Mouse (Mus musculus) MEL (cell line): ENCODE results near the gene Retreg1. TPM values are rescaled to one million over a fixed set of nuclear protein-coding genes. Genes with fewer than 3 reads are reported as not detected.

Experiments used
- DNase-seq: peaks from one replicate; pipeline ENCODE4 v3.0.0; 2011; ENCODE audit warnings: low read depth, low spot score
- H3K27ac ChIP-seq: 2 replicates; pipeline ENCODE4 v1.5.1; 2012; ENCODE audit warnings: low read depth, mild to moderate bottlenecking, control low read depth, low read length, moderate library complexity; ENCODE audit not compliant: control insufficient read depth
- H3K27me3 ChIP-seq, 2 experiments: fragments of 150-350 bp in 1 of 2; sonication (generic) in 1 of 2; 2 replicates each; pipeline ENCODE4 v1.6.1; 2012; ENCODE audit warnings: low read length in 2 of 2, mild to moderate bottlenecking in 2 of 2, improper control_type of control experiment in 1 of 2, moderate library complexity in 1 of 2; ENCODE audit not compliant: insufficient read depth in 2 of 2, control insufficient read depth in 1 of 2
- H3K36me3 ChIP-seq, 2 experiments: 2 replicates each; pipeline ENCODE4 v1.6.1; 2012 to 2014; ENCODE audit warnings: low read length in 2 of 2, improper control_type of control experiment in 1 of 2, inconsistent platforms in 1 of 2, mild to moderate bottlenecking in 1 of 2; ENCODE audit not compliant: insufficient read depth in 2 of 2, control insufficient read depth in 1 of 2
- H3K4me1 ChIP-seq, 2 experiments: fragments of 150-350 bp in 1 of 2; sonication (generic) in 1 of 2; 2 replicates each; pipeline ENCODE4 v1.6.1; 2012; ENCODE audit warnings: low read length in 2 of 2, improper control_type of control experiment in 1 of 2, mild to moderate bottlenecking in 1 of 2; ENCODE audit not compliant: insufficient read depth in 2 of 2, control insufficient read depth in 1 of 2
- H3K4me3 ChIP-seq, 2 experiments: fragments of 150-350 bp in 1 of 2; sonication (generic) in 1 of 2; 2 replicates each; pipeline ENCODE4 v1.5.1; 2012; ENCODE audit warnings: low read depth in 2 of 2, low read length in 2 of 2, mild to moderate bottlenecking in 2 of 2, moderate library complexity in 2 of 2, control low read depth in 1 of 2, improper control_type of control experiment in 1 of 2; ENCODE audit not compliant: control insufficient read depth in 1 of 2, insufficient read depth in 1 of 2
- H3K79me2 ChIP-seq: 2 replicates; pipeline ENCODE4 v1.6.1; 2012; ENCODE audit warnings: mild to moderate bottlenecking, low read length, moderate library complexity; ENCODE audit not compliant: control insufficient read depth, poor library complexity, insufficient read depth
- H3K9ac ChIP-seq: 2 replicates; pipeline ENCODE4 v1.6.1; 2012; ENCODE audit warnings: low read depth, mild to moderate bottlenecking, control low read depth, low read length, moderate library complexity; ENCODE audit not compliant: control insufficient read depth, poor library complexity, severe bottlenecking
- H3K9me3 ChIP-seq: fragments of 150-350 bp; sonication (generic); replicated peaks from 2 replicates; pipeline ENCODE4 v1.6.1; 2012; ENCODE audit warnings: mild to moderate bottlenecking, low read length, improper control_type of control experiment, moderate library complexity; ENCODE audit not compliant: insufficient read depth
- BHLHE40 ChIP-seq: IDR thresholded peaks from 2 replicates; pipeline ENCODE4 v1.6.1; 2012; ENCODE audit warnings: low read depth, mild to moderate bottlenecking, inconsistent platforms, low read length, improper control_type of control experiment, borderline replicate concordance
- CHD1 ChIP-seq: IDR thresholded peaks from 2 replicates; pipeline ENCODE4 v1.6.1; 2012; ENCODE audit warnings: low read depth, mild to moderate bottlenecking, inconsistent platforms, low read length, improper control_type of control experiment
- CHD2 ChIP-seq: IDR thresholded peaks from 2 replicates; pipeline ENCODE4 v1.6.1; 2011; ENCODE audit warnings: low read length, improper control_type of control experiment
- E2F4 ChIP-seq: IDR thresholded peaks from 2 replicates; pipeline ENCODE4 v1.6.1; 2011; ENCODE audit warnings: low read depth, low read length, improper control_type of control experiment, borderline replicate concordance
- ELF1 ChIP-seq: IDR thresholded peaks from 2 replicates; pipeline ENCODE4 v1.6.1; 2014; ENCODE audit warnings: low read depth, mild to moderate bottlenecking, inconsistent platforms, low read length, improper control_type of control experiment, moderate library complexity
- EP300 ChIP-seq, 2 experiments: IDR thresholded peaks; 2 replicates each; pipeline ENCODE4 v1.6.1; 2011; ENCODE audit warnings: improper control_type of control experiment in 2 of 2, low read length in 2 of 2, low read depth in 1 of 2, mild to moderate bottlenecking in 1 of 2
- ETS1 ChIP-seq: IDR thresholded peaks from 2 replicates; pipeline ENCODE4 v1.6.1; 2012; ENCODE audit warnings: low read depth, mild to moderate bottlenecking, inconsistent platforms, low read length, improper control_type of control experiment, moderate library complexity
- JUND ChIP-seq: IDR thresholded peaks from 2 replicates; pipeline ENCODE4 v1.6.1; 2011; ENCODE audit warnings: low read depth, mild to moderate bottlenecking, improper control_type of control experiment, low read length
- KAT2A ChIP-seq: conservative IDR thresholded peaks from 2 replicates; pipeline ENCODE4 v1.6.1; 2012; ENCODE audit warnings: low read depth, low read length, improper control_type of control experiment, inconsistent platforms
- MAFK ChIP-seq: IDR thresholded peaks from 2 replicates; pipeline ENCODE4 v1.6.1; 2011; ENCODE audit warnings: low read depth, mild to moderate bottlenecking, low read length, improper control_type of control experiment, borderline replicate concordance
- MAX ChIP-seq: IDR thresholded peaks from 2 replicates; pipeline ENCODE4 v1.6.1; 2011; ENCODE audit warnings: low read length, improper control_type of control experiment
- MAZ ChIP-seq: IDR thresholded peaks from 2 replicates; pipeline ENCODE4 v1.6.1; 2012; ENCODE audit warnings: low read depth, mild to moderate bottlenecking, inconsistent platforms, low read length, improper control_type of control experiment
- NELFE ChIP-seq: IDR thresholded peaks from 2 replicates; pipeline ENCODE4 v1.6.1; 2011; ENCODE audit warnings: low read depth, low read length, improper control_type of control experiment
- POLR2A ChIP-seq, 2 experiments: IDR thresholded peaks; 2 replicates each; pipeline ENCODE4 v1.6.1; 2011 to 2012; ENCODE audit warnings: low read length in 2 of 2, mild to moderate bottlenecking in 2 of 2, control low read depth in 1 of 2, improper control_type of control experiment in 1 of 2, low read depth in 1 of 2, moderate library complexity in 1 of 2; ENCODE audit not compliant: control insufficient read depth in 1 of 2, insufficient read depth in 1 of 2, poor library complexity in 1 of 2
- RCOR1 ChIP-seq: IDR thresholded peaks from 2 replicates; pipeline ENCODE4 v1.6.1; 2012; ENCODE audit warnings: low read depth, mild to moderate bottlenecking, inconsistent platforms, low read length, improper control_type of control experiment
- TAL1 ChIP-seq: IDR thresholded peaks from 2 replicates; pipeline ENCODE4 v1.6.1; 2012; ENCODE audit warnings: mild to moderate bottlenecking, inconsistent platforms, low read length, moderate library complexity, mixed read lengths
- TCF12 ChIP-seq: IDR thresholded peaks from 2 replicates; pipeline ENCODE4 v1.6.1; 2014; ENCODE audit warnings: low read depth, mild to moderate bottlenecking, inconsistent platforms, low read length, improper control_type of control experiment, moderate library complexity
- UBTF ChIP-seq: IDR thresholded peaks from 2 replicates; pipeline ENCODE4 v1.6.1; 2012; ENCODE audit warnings: low read depth, mild to moderate bottlenecking, inconsistent platforms, low read length, improper control_type of control experiment, moderate library complexity, borderline replicate concordance; ENCODE audit not compliant: insufficient read depth
- USF2 ChIP-seq, 2 experiments: IDR thresholded peaks; 2 replicates each; pipeline ENCODE4 v1.6.1; 2011 to 2012; ENCODE audit warnings: improper control_type of control experiment in 2 of 2, low read length in 2 of 2, borderline replicate concordance in 1 of 2, inconsistent platforms in 1 of 2, low read depth in 1 of 2, mild to moderate bottlenecking in 1 of 2; ENCODE audit not compliant: insufficient read depth in 1 of 2
- ZC3H11A ChIP-seq: IDR thresholded peaks from 2 replicates; pipeline ENCODE4 v1.6.1; 2012; ENCODE audit warnings: low read depth, mild to moderate bottlenecking, inconsistent platforms, low read length, improper control_type of control experiment
- ZMIZ1 ChIP-seq: IDR thresholded peaks from 2 replicates; pipeline ENCODE4 v1.6.1; 2012; ENCODE audit warnings: low read depth, mild to moderate bottlenecking, inconsistent platforms, low read length, improper control_type of control experiment, moderate library complexity
- polyA plus RNA-seq, 2 experiments: library from polyadenylated mRNA; stranded (reverse) in 1 of 2; unstranded in 1 of 2; fragments of >175 nt in 1 of 2; fragments of >200 nt in 1 of 2; gene quantifications; 2 replicates each; pipeline versions ENCODE4 v1.2.1 to v1.2.4; 2012; ENCODE audit warnings: low replicate concordance in 2 of 2, low read depth in 1 of 2; ENCODE audit not compliant: insufficient read length in 2 of 2, insufficient read depth in 1 of 2, missing spikeins in 1 of 2
- total RNA-seq: library from RNA; depleted of rRNA; stranded (reverse); fragments of 300-350 nt; gene quantifications from 2 replicates; pipeline ENCODE4 v1.2.3, GENCODE M21; 2012

Retreg1 gene
- total and polyA plus RNA-seq, 3 experiments: 3.1 to 7.6 TPM; not detected in 1

GRCm38 (mm10) chr15:25882002-25882401 is 39.0 kb downstream of the Retreg1 start:
- H3K27ac ChIP-seq: no peak overlapping the region
- H3K79me2 ChIP-seq: no peaks in the 10 kb centered on the region
- H3K4me3 ChIP-seq: no peak overlapping the region
- TF ChIP-seq ETS1: no peak
- TF ChIP-seq MAZ: no peak
- TF ChIP-seq KAT2A: no peak
- no peak for TF ChIP-seq CHD2
- TF ChIP-seq MAX: no peak
- no peak for TF ChIP-seq POLR2A (IDR thresholded peaks at IDR 0.05; ENCODE audit: control insufficient read depth in 1 of 2, insufficient read depth in 1 of 2, low read depth in 1 of 2, low read length in 2 of 2, poor library complexity in 1 of 2)
- TF ChIP-seq EP300 (IDR thresholded peaks at IDR 0.05; ENCODE audit: low read depth in 1 of 2, low read length in 2 of 2): no peak
- TF ChIP-seq ZMIZ1: no peak
- TF ChIP-seq UBTF: no peak
- TF ChIP-seq ZC3H11A: no peak
- TF ChIP-seq TAL1: no peak
- no peak for TF ChIP-seq E2F4
- TF ChIP-seq CHD1: no peak
- TF ChIP-seq BHLHE40: no peak
- no peak for TF ChIP-seq USF2 (IDR thresholded peaks at IDR 0.05; ENCODE audit: borderline replicate concordance in 1 of 2, insufficient read depth in 1 of 2, low read depth in 1 of 2, low read length in 2 of 2)
- no peak for TF ChIP-seq MAFK
- no peak for TF ChIP-seq ELF1
- no peak for TF ChIP-seq RCOR1
- no peak for TF ChIP-seq TCF12
- no peak for TF ChIP-seq NELFE
- H3K9ac ChIP-seq: no peak overlapping the region
- H3K9me3 ChIP-seq: no peaks in the 10 kb centered on the region
- no peaks in the 10 kb centered on the region for H3K36me3 ChIP-seq
- no peaks in the 10 kb centered on the region for H3K4me1 ChIP-seq
- H3K27me3 ChIP-seq: no peaks in the 10 kb centered on the region
- no peak for DNase-seq

GRCm38 (mm10) chr15:25884416-25884958 is 41.5 kb downstream of the Retreg1 start:
- TF ChIP-seq JUND (no peak), TAL1 (no peak), NELFE (no peak), ZC3H11A (no peak)
- Histone ChIP-seq H3K27me3 (no peaks in the 10 kb centered on the region), H3K9me3 (no peaks in the 10 kb centered on the region), H3K27ac (no peak overlapping the region), H3K79me2 (no peaks in the 10 kb centered on the region), H3K36me3 (no peaks in the 10 kb centered on the region), H3K4me3 (no peak overlapping the region), H3K9ac (no peak overlapping the region), H3K4me1 (no peaks in the 10 kb centered on the region)
- no peak for DNase-seq
